ENCODE assay signal across 34 mouse cellular contexts in the genomic region with DNA sequence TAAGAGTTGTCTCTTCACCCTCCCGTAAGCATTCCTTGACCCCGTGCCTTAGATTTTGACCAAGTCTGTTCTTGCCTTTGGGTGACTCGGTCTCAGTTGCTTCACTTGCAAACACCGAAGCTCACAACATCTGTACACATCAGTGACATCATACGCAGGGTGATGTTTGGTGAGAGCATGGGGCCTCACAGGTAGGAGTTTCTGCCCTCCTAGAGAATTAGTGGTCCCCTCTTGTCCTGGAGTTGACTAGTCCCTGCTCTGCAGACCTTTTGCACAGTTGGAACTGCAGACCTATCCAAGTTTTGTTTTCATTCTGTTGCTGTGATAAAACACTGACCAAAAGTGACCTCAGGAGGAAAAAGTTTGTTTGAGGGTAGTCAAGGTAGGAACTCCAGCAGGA. TPM values are rescaled to one million over a fixed set of nuclear protein-coding genes. Genes with fewer than 3 reads are reported as not detected.
A peak's percentile ranks its signal among the peaks of the same experiment; 100 is the strongest.
DNase-seq lines count a peak whose midpoint lies in the region; ATAC-seq lines count a peak whose summit lies in the region.
"Had no signal": no experiment of that assay in that cellular context is flagged by ENCODE, and none has a peak within 500 bp of the region (broad histone marks: within the 10 kb centered on the region; RNA-seq: fewer than 3 reads in every experiment).

No protein-coding gene starts in this region.

- H3K4me2 ChIP-seq in liver, embryonic 11.5 days = peak overlapping the region; percentile 35; the same call in 1 of the 2 replicates
- peak overlapping the region; percentile 5; the same call in 1 of the 2 replicates for H3K4me2 ChIP-seq in liver, embryonic 12.5 days
- peak overlapping the region; percentile 49 for H3K4me2 ChIP-seq in liver, embryonic 15.5 days
- H3K4me2 ChIP-seq in midbrain, embryonic 14.5 days (ENCODE audit: low read length) = no peak overlapping the region
- H3K4me2 ChIP-seq: embryonic facial prominence, embryonic 12.5 days; embryonic facial prominence, embryonic 15.5 days; heart, embryonic 11.5 days; hindbrain, embryonic 12.5 days; hindbrain, embryonic 15.5 days had no signal

- ATAC-seq in liver, embryonic 11.5 days (replicated peaks; ENCODE audit: low FRiP score) = no peak
- no peak for ATAC-seq in liver, embryonic 12.5 days
- ATAC-seq in liver, embryonic 15.5 days (ENCODE audit: insufficient read depth) = no peak
- no peak for ATAC-seq in midbrain, embryonic 14.5 days (ENCODE audit: low FRiP score, low TSS enrichment)
- ATAC-seq: activated CD4-positive, CD25-positive, alpha-beta regulatory T cell, adult 4 months; CD4-positive, CD25-positive, alpha-beta regulatory T cell, adult 4 months; forebrain, embryonic 14.5 days; forebrain, postnatal 0 days had no signal

- no peak overlapping the region for H3K27ac ChIP-seq in liver, embryonic 11.5 days (ENCODE audit: low read depth, low read length)
- H3K27ac ChIP-seq in liver, embryonic 12.5 days = no peak overlapping the region
- H3K27ac ChIP-seq in liver, embryonic 15.5 days (replicated peaks) = no peak overlapping the region
- no peak overlapping the region for H3K27ac ChIP-seq in midbrain, embryonic 14.5 days (replicated peaks; ENCODE audit: low read depth, low read length)
- H3K27ac ChIP-seq: embryonic facial prominence, embryonic 12.5 days; embryonic facial prominence, embryonic 15.5 days; gastrocnemius, adult 2 months; hindbrain, embryonic 12.5 days; hindbrain, embryonic 15.5 days had no signal

- H3K4me3 ChIP-seq in liver, embryonic 11.5 days (ENCODE audit: low read depth, low read length) = no peak overlapping the region
- no peak overlapping the region for H3K4me3 ChIP-seq in liver, embryonic 12.5 days
- H3K4me3 ChIP-seq in liver, embryonic 15.5 days (replicated peaks) = no peak overlapping the region
- no peak overlapping the region for H3K4me3 ChIP-seq in midbrain, embryonic 14.5 days (replicated peaks; ENCODE audit: low read depth, low read length)
- H3K4me3 ChIP-seq: embryonic facial prominence, embryonic 12.5 days; embryonic facial prominence, embryonic 15.5 days; gastrocnemius, adult 2 months; hindbrain, embryonic 12.5 days; hindbrain, embryonic 15.5 days had no signal

- WGBS in liver, embryonic 11.5 days = 83% methylated on average over 5 of the region's 5 CpGs
- WGBS in liver, embryonic 12.5 days (ENCODE audit: insufficient replicate concordance) = 75% methylated on average over 5 of the region's 5 CpGs
- WGBS in liver, embryonic 15.5 days (ENCODE audit: insufficient replicate concordance) = 63% methylated on average over 5 of the region's 5 CpGs
- WGBS in midbrain, embryonic 14.5 days = 94% methylated on average over 5 of the region's 5 CpGs

- H3K4me1 ChIP-seq in liver, embryonic 11.5 days (replicated peaks; ENCODE audit: control insufficient read depth, insufficient read depth, low read length) = no peaks in the 10 kb centered on the region
- H3K4me1 ChIP-seq in liver, embryonic 12.5 days = 0 out of 2 replicates have a peak, but pooled peaks cover 6% of the 10 kb centered on the region
- peaks cover 6% of the 10 kb centered on the region; the same call in 1 of the 2 replicates for H3K4me1 ChIP-seq in liver, embryonic 15.5 days (replicated peaks)
- no peaks in the 10 kb centered on the region for H3K4me1 ChIP-seq in midbrain, embryonic 14.5 days (ENCODE audit: control insufficient read depth, insufficient read depth, low read length)
- H3K4me1 ChIP-seq: embryonic facial prominence, embryonic 15.5 days; hindbrain, embryonic 15.5 days had no signal

- peak; percentile 19 for DNase-seq in adrenal gland, adult 8-10 months
- DNase-seq in adrenal gland, postnatal 4 days (ENCODE audit: low spot score in 2 of 2) = no peak
- no peak for DNase-seq in liver, embryonic 11.5 days (ENCODE audit: low spot score)
- no peak for DNase-seq in T-cell, adult 2 months (ENCODE audit: low spot score)
- DNase-seq in midbrain, embryonic 14.5 days = no peak
- no peak for DNase-seq in embryo, embryonic 10 days (ENCODE audit: low spot score)
- DNase-seq: cerebellum, adult 11-12 months; cerebellum, adult 8-10 months; cerebellum, postnatal 10 days; cerebellum, postnatal 36 days; forebrain, postnatal 0 days; gastrocnemius, adult 2 months; gastrocnemius, postnatal 14 days; heart, adult 11 months had no signal

- H3K9me3 ChIP-seq in liver, embryonic 11.5 days (ENCODE audit: control insufficient read depth, low read length) = no peaks in the 10 kb centered on the region
- H3K9me3 ChIP-seq in liver, embryonic 12.5 days (replicated peaks) = no peaks in the 10 kb centered on the region
- no peaks in the 10 kb centered on the region for H3K9me3 ChIP-seq in liver, embryonic 15.5 days (replicated peaks)
- no peaks in the 10 kb centered on the region for H3K9me3 ChIP-seq in midbrain, embryonic 14.5 days (ENCODE audit: control insufficient read depth, low read length)
- H3K9me3 ChIP-seq: embryonic facial prominence, embryonic 12.5 days; embryonic facial prominence, embryonic 15.5 days; hindbrain, embryonic 12.5 days; hindbrain, embryonic 15.5 days had no signal

- H3K9ac ChIP-seq in liver, embryonic 11.5 days (ENCODE audit: low read depth, low read length) = no peak overlapping the region
- no peak overlapping the region for H3K9ac ChIP-seq in liver, embryonic 12.5 days
- H3K9ac ChIP-seq in liver, embryonic 15.5 days = no peak overlapping the region
- no peak overlapping the region for H3K9ac ChIP-seq in midbrain, embryonic 14.5 days (replicated peaks; ENCODE audit: low read length)
- H3K9ac ChIP-seq: embryonic facial prominence, embryonic 12.5 days; embryonic facial prominence, embryonic 15.5 days; forebrain, postnatal 0 days; hindbrain, embryonic 12.5 days; hindbrain, embryonic 15.5 days had no signal

- H3K36me3 ChIP-seq in liver, embryonic 11.5 days (ENCODE audit: control insufficient read depth, insufficient read depth, low read length) = no peaks in the 10 kb centered on the region
- H3K36me3 ChIP-seq in liver, embryonic 12.5 days = no peaks in the 10 kb centered on the region
- no peaks in the 10 kb centered on the region for H3K36me3 ChIP-seq in liver, embryonic 15.5 days (replicated peaks)
- H3K36me3 ChIP-seq in midbrain, embryonic 14.5 days (ENCODE audit: control insufficient read depth, insufficient read depth, low read length) = no peaks in the 10 kb centered on the region
- H3K36me3 ChIP-seq: embryonic facial prominence, embryonic 12.5 days; embryonic facial prominence, embryonic 15.5 days; hindbrain, embryonic 12.5 days; hindbrain, embryonic 15.5 days had no signal

- H3K27me3 ChIP-seq in liver, embryonic 11.5 days (replicated peaks; ENCODE audit: control insufficient read depth, insufficient read depth, low read length) = no peaks in the 10 kb centered on the region
- no peaks in the 10 kb centered on the region for H3K27me3 ChIP-seq in liver, embryonic 12.5 days (replicated peaks)
- no peaks in the 10 kb centered on the region for H3K27me3 ChIP-seq in liver, embryonic 15.5 days
- no peaks in the 10 kb centered on the region for H3K27me3 ChIP-seq in midbrain, embryonic 14.5 days (ENCODE audit: control insufficient read depth, insufficient read depth, low read length)
- H3K27me3 ChIP-seq: embryonic facial prominence, embryonic 12.5 days; embryonic facial prominence, embryonic 15.5 days; hindbrain, embryonic 12.5 days; hindbrain, embryonic 15.5 days had no signal

RNA-seq across cellular contexts. Expression of a gene that starts 1.3 kb away (rescaled TPM):
- 1 to 10 TPM; 3.2 to 7.5 (median 6.4) TPM for total RNA-seq in adrenal gland, adult 8-10 months (2022)
- 1 to 10 TPM; 3.6 to 7.7 TPM for total RNA-seq in adrenal gland, postnatal 4 days (2021)
- 3.2 and 4.2 TPM in 2 replicates for polyA plus RNA-seq in liver, embryonic 11.5 days (2014; fragmentation: Nextera tagmentation; extraction: Ambion mirVana)
- polyA plus RNA-seq in liver, embryonic 12.5 days (2016; fragmentation: Nextera tagmentation; extraction: Ambion mirVana) = 2.3 and 2.7 TPM in 2 replicates
- polyA plus RNA-seq in liver, embryonic 15.5 days (2015; fragmentation: Nextera tagmentation; extraction: Ambion mirVana) = 6.5 and 7.5 TPM in 2 replicates
- polyA plus RNA-seq in midbrain, embryonic 14.5 days (2014; fragmentation: Nextera tagmentation; extraction: Ambion mirVana) = 0.78 and 1.3 TPM in 2 replicates
- total RNA-seq: gastrocnemius, adult 2 months; gastrocnemius, postnatal 14 days; gastrocnemius, postnatal 4 days; heart, postnatal 25 days; hematopoietic stem cell, adult 5-6 weeks; MEL had no signal
- polyA plus RNA-seq: activated CD4-positive, CD25-positive, alpha-beta regulatory T cell, adult 4 months; C2C12; CD4-positive, CD25-positive, alpha-beta regulatory T cell, adult 4 months; heart, embryonic 14.5 days had no signal

RNA-seq across cellular contexts. Expression of a gene that starts 28.0 kb away (rescaled TPM):
- under 1 TPM in 1 of 4 experiments, not detected in 3; 0.24 TPM for total RNA-seq in adrenal gland, adult 8-10 months (2022)
- total RNA-seq in adrenal gland, postnatal 4 days (2021) = not detected
- not detected in 2 replicates for polyA plus RNA-seq in liver, embryonic 11.5 days (2014; fragmentation: Nextera tagmentation; extraction: Ambion mirVana)
- not detected in 2 replicates for polyA plus RNA-seq in liver, embryonic 12.5 days (2016; fragmentation: Nextera tagmentation; extraction: Ambion mirVana)
- not detected in 2 replicates for polyA plus RNA-seq in liver, embryonic 15.5 days (2015; fragmentation: Nextera tagmentation; extraction: Ambion mirVana)
- polyA plus RNA-seq in midbrain, embryonic 14.5 days (2014; fragmentation: Nextera tagmentation; extraction: Ambion mirVana) = not detected in 2 replicates
- total RNA-seq: forebrain, postnatal 0 days; gastrocnemius, adult 2 months; gastrocnemius, postnatal 14 days; gastrocnemius, postnatal 4 days; heart, adult 8-10 months; heart, postnatal 25 days; hematopoietic stem cell, adult 5-6 weeks; MEL had no signal
- polyA plus RNA-seq: activated CD4-positive, CD25-positive, alpha-beta regulatory T cell, adult 4 months; CD4-positive, CD25-positive, alpha-beta regulatory T cell, adult 4 months; cortical plate, adult 2 months; embryonic facial prominence, embryonic 12.5 days; forebrain, embryonic 11.5 days; forebrain, embryonic 14.5 days; heart, embryonic 11.5 days; heart, embryonic 14.5 days; heart, postnatal 0 days; hindbrain, embryonic 12.5 days had no signal
